In the genomic region with DNA sequence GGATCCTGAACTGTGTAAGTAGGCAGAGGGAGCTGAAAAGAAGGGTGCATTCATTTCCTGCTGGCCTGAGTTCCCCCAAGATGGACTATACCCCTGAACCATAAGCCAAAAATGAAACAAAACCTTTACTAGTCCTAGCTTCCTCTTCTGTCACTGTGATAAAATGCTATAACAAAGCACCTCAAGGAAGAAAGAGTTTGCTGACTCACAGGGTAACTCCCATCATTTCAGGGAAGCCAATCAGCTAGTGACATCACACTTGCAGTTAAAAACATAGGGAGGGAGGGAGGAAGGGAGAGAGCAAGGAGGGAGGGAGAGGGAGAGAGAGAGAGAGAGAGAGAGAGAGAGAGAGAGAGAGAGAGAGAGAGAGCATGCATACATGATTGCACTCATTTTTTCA, we compare ENCODE assay signal across 28 mouse cellular contexts.
"Had no signal": no experiment of that assay in that cellular context is flagged by ENCODE, and none has a peak within 500 bp of the region (broad histone marks: within the 10 kb centered on the region; RNA-seq: fewer than 3 reads in every experiment).

No protein-coding gene starts in this region.

- ATAC-seq: forebrain, embryonic 13.5 days; forebrain, embryonic 14.5 days; forebrain, embryonic 15.5 days; forebrain, embryonic 16.5 days; forebrain, postnatal 0 days had no signal

- DNase-seq: cerebellum, adult 8-10 months; cerebellum, adult 9-10 months; cerebellum, adult 9-11 months; cerebellum, postnatal 10 days; cerebellum, postnatal 14 days; cerebellum, postnatal 25 days; cerebellum, postnatal 36 days; embryo, embryonic 11 days; forebrain, postnatal 0 days; gastrocnemius, adult 2 months; gastrocnemius, postnatal 10 days; gastrocnemius, postnatal 14 days; gastrocnemius, postnatal 25 days; gastrocnemius, postnatal 36 days; heart, adult 11 months; heart, adult 18-20 months; heart, adult 2 months had no signal

- H3K4me2 ChIP-seq: embryonic facial prominence, embryonic 12.5 days; embryonic facial prominence, embryonic 13.5 days; embryonic facial prominence, embryonic 15.5 days; forebrain, embryonic 12.5 days; forebrain, embryonic 13.5 days; forebrain, embryonic 15.5 days had no signal

- H3K36me3 ChIP-seq: embryonic facial prominence, embryonic 10.5 days; embryonic facial prominence, embryonic 12.5 days; embryonic facial prominence, embryonic 13.5 days; embryonic facial prominence, embryonic 15.5 days; forebrain, embryonic 10.5 days; forebrain, embryonic 12.5 days; forebrain, embryonic 15.5 days had no signal

- H3K4me1 ChIP-seq: embryonic facial prominence, embryonic 10.5 days; embryonic facial prominence, embryonic 12.5 days; embryonic facial prominence, embryonic 13.5 days; embryonic facial prominence, embryonic 15.5 days; forebrain, embryonic 10.5 days; forebrain, embryonic 12.5 days; forebrain, embryonic 13.5 days had no signal

- H3K27me3 ChIP-seq: embryonic facial prominence, embryonic 12.5 days; embryonic facial prominence, embryonic 13.5 days; embryonic facial prominence, embryonic 15.5 days; forebrain, embryonic 12.5 days; forebrain, embryonic 13.5 days; forebrain, embryonic 15.5 days had no signal

- H3K4me3 ChIP-seq: embryonic facial prominence, embryonic 10.5 days; embryonic facial prominence, embryonic 12.5 days; embryonic facial prominence, embryonic 13.5 days; embryonic facial prominence, embryonic 15.5 days; erythroblast, embryonic 14.5 days; forebrain, embryonic 10.5 days; forebrain, embryonic 12.5 days; forebrain, embryonic 13.5 days; forebrain, embryonic 15.5 days; gastrocnemius, adult 2 months; heart, adult 2 months had no signal

- H3K9me3 ChIP-seq: embryonic facial prominence, embryonic 10.5 days; embryonic facial prominence, embryonic 12.5 days; embryonic facial prominence, embryonic 13.5 days; embryonic facial prominence, embryonic 15.5 days; forebrain, embryonic 10.5 days; forebrain, embryonic 12.5 days; forebrain, embryonic 13.5 days; forebrain, embryonic 15.5 days had no signal

- H3K9ac ChIP-seq: embryonic facial prominence, embryonic 12.5 days; embryonic facial prominence, embryonic 13.5 days; embryonic facial prominence, embryonic 15.5 days; forebrain, embryonic 12.5 days; forebrain, embryonic 13.5 days; forebrain, embryonic 15.5 days; forebrain, postnatal 0 days had no signal

- H3K27ac ChIP-seq: embryonic facial prominence, embryonic 10.5 days; embryonic facial prominence, embryonic 12.5 days; embryonic facial prominence, embryonic 13.5 days; embryonic facial prominence, embryonic 15.5 days; forebrain, embryonic 10.5 days; forebrain, embryonic 12.5 days; forebrain, embryonic 13.5 days; forebrain, embryonic 15.5 days; gastrocnemius, adult 2 months; heart, adult 2 months had no signal
